Mouse (Mus musculus): ENCODE measurements around the gene Zfyve28. TPM values are rescaled to one million over a fixed set of nuclear protein-coding genes. Genes with fewer than 3 reads are reported as not detected.

Zfyve28 gene
- total and polyA plus RNA-seq, 3 experiments: 0.12 to 0.14 TPM; not detected in 1

- Histone ChIP-seq H3K27me3 (ENCODE audit: control insufficient read depth in 1 of 2, insufficient read depth in 2 of 2, low read length in 2 of 2) (peaks cover 18 to 32% of the 10 kb centered on the region in 2 experiments), H3K27ac (ENCODE audit: control insufficient read depth, low read depth, low read length) (no peak overlapping the region), H3K9me3 (replicated peaks; ENCODE audit: insufficient read depth, low read length) (no peaks in the 10 kb centered on the region), H3K4me1 (ENCODE audit: control insufficient read depth in 1 of 2, insufficient read depth in 2 of 2, low read length in 2 of 2) (no peaks in the 10 kb centered on the region), H3K79me2 (ENCODE audit: control insufficient read depth, insufficient read depth, low read length, poor library complexity) (no peaks in the 10 kb centered on the region), H3K4me3 (ENCODE audit: control insufficient read depth in 1 of 2, insufficient read depth in 1 of 2, low read depth in 2 of 2, low read length in 2 of 2) (no peak overlapping the region), H3K9ac (ENCODE audit: control insufficient read depth, low read depth, low read length, poor library complexity, severe bottlenecking) (no peak overlapping the region), H3K36me3 (ENCODE audit: control insufficient read depth in 1 of 2, insufficient read depth in 2 of 2, low read length in 2 of 2) (no peaks in the 10 kb centered on the region)
- no peak for DNase-seq (ENCODE audit: low read depth, low spot score)
- TF ChIP-seq GATA1 (IDR thresholded peaks at IDR 0.05; ENCODE audit: low read depth, low read length) (no peak), ZKSCAN1 (IDR thresholded peaks at IDR 0.05; ENCODE audit: low read depth, low read length) (no peak), MAZ (IDR thresholded peaks at IDR 0.05; ENCODE audit: low read depth, low read length) (no peak), ELF1 (IDR thresholded peaks at IDR 0.05; ENCODE audit: low read depth, low read length) (no peak), UBTF (IDR thresholded peaks at IDR 0.05; ENCODE audit: borderline replicate concordance, insufficient read depth, low read depth, low read length) (no peak)
Observed at GRCm38 (mm10) chr5:34218672-34219071, 69.6 kb downstream of the Zfyve28 start.

- H3K36me3 ChIP-seq (ENCODE audit: control insufficient read depth in 1 of 2, insufficient read depth in 2 of 2, low read length in 2 of 2): no peaks in the 10 kb centered on the region
- TF ChIP-seq GABPA (IDR thresholded peaks at IDR 0.05; ENCODE audit: low read depth, low read length): no peak
- TF ChIP-seq TCF12 (IDR thresholded peaks at IDR 0.05; ENCODE audit: low read depth, low read length): no peak
- TF ChIP-seq ETS1 (IDR thresholded peaks at IDR 0.05; ENCODE audit: low read depth, low read length): no peak
- TF ChIP-seq EP300 (IDR thresholded peaks at IDR 0.05; ENCODE audit: low read depth in 1 of 2, low read length in 2 of 2): no peak
- TF ChIP-seq KAT2A (conservative IDR thresholded peaks at IDR 0.05; ENCODE audit: low read depth, low read length): no peak
- no peak for TF ChIP-seq ZC3H11A (IDR thresholded peaks at IDR 0.05; ENCODE audit: low read depth, low read length)
- no peak for TF ChIP-seq GATA1 (IDR thresholded peaks at IDR 0.05; ENCODE audit: low read depth, low read length)
- TF ChIP-seq SIN3A (IDR thresholded peaks at IDR 0.05; ENCODE audit: low read length): no peak
- TF ChIP-seq POLR2AphosphoS5 (IDR thresholded peaks at IDR 0.05; ENCODE audit: borderline replicate concordance, low read depth, low read length): no peak
- TF ChIP-seq RCOR1 (IDR thresholded peaks at IDR 0.05; ENCODE audit: low read depth, low read length): no peak
- no peak for TF ChIP-seq ELF1 (IDR thresholded peaks at IDR 0.05; ENCODE audit: low read depth, low read length)
- TF ChIP-seq USF2 (IDR thresholded peaks at IDR 0.05; ENCODE audit: borderline replicate concordance in 1 of 2, insufficient read depth in 1 of 2, low read depth in 1 of 2, low read length in 2 of 2): no peak
- no peak for TF ChIP-seq BHLHE40 (IDR thresholded peaks at IDR 0.05; ENCODE audit: borderline replicate concordance, low read depth, low read length)
- TF ChIP-seq NELFE (IDR thresholded peaks at IDR 0.05; ENCODE audit: low read depth, low read length): no peak
- TF ChIP-seq CHD1 (IDR thresholded peaks at IDR 0.05; ENCODE audit: low read depth, low read length): no peak
- no peak for TF ChIP-seq ZMIZ1 (IDR thresholded peaks at IDR 0.05; ENCODE audit: low read depth, low read length)
- no peak for TF ChIP-seq USF1 (IDR thresholded peaks at IDR 0.05; ENCODE audit: low read depth, low read length)
- TF ChIP-seq ZNF384 (IDR thresholded peaks at IDR 0.05; ENCODE audit: low read depth, low read length): no peak
- no peak for TF ChIP-seq CHD2 (IDR thresholded peaks at IDR 0.05; ENCODE audit: low read length)
- no peak for TF ChIP-seq JUND (IDR thresholded peaks at IDR 0.05; ENCODE audit: low read depth, low read length)
- H3K27ac ChIP-seq (ENCODE audit: control insufficient read depth, low read depth, low read length): no peak overlapping the region
- no peaks in the 10 kb centered on the region for H3K79me2 ChIP-seq (ENCODE audit: control insufficient read depth, insufficient read depth, low read length, poor library complexity)
- peaks cover 15 to 23% of the 10 kb centered on the region in 2 experiments for H3K27me3 ChIP-seq (ENCODE audit: control insufficient read depth in 1 of 2, insufficient read depth in 2 of 2, low read length in 2 of 2)
- no peak for DNase-seq (ENCODE audit: low read depth, low spot score)
- no peaks in the 10 kb centered on the region for H3K4me1 ChIP-seq (ENCODE audit: control insufficient read depth in 1 of 2, insufficient read depth in 2 of 2, low read length in 2 of 2)
- no peaks in the 10 kb centered on the region for H3K9me3 ChIP-seq (replicated peaks; ENCODE audit: insufficient read depth, low read length)
- H3K4me3 ChIP-seq (ENCODE audit: control insufficient read depth in 1 of 2, insufficient read depth in 1 of 2, low read depth in 2 of 2, low read length in 2 of 2): no peak overlapping the region
- H3K9ac ChIP-seq (ENCODE audit: control insufficient read depth, low read depth, low read length, poor library complexity, severe bottlenecking): no peak overlapping the region
Observed at GRCm38 (mm10) chr5:34217756-34218155, 70.5 kb downstream of the Zfyve28 start.

Data from MEL (cell line).